Mouse (Mus musculus) lung, adult 18-20 months (tissue): ENCODE data around the gene Lrrc4c.

ENCODE experiments used
- DNase-seq, 2 experiments: peaks; one replicate each; pipeline ENCODE4 v3.0.0; 2022; ENCODE audit warnings: mixed read lengths in 2 of 2

Lrrc4c gene

GRCm38 (mm10) chr2:97299704-97300103 lies 981.7 kb downstream of the Lrrc4c start:
- DNase-seq = no peak

GRCm38 (mm10) chr2:97318008-97318407 lies 1000.0 kb downstream of the Lrrc4c start:
- no peak for DNase-seq

- DNase-seq = no peak
Observed at GRCm38 (mm10) chr2:97318536-97318935, 1000.6 kb downstream of the Lrrc4c start.

- no peak for DNase-seq
Observed at GRCm38 (mm10) chr2:97332084-97332682, 1014.2 kb downstream of the Lrrc4c start.

- no peak for DNase-seq
Observed at GRCm38 (mm10) chr2:97339627-97340026, 1021.7 kb downstream of the Lrrc4c start.

- DNase-seq = no peak
Observed at GRCm38 (mm10) chr2:97361235-97361634, 1043.3 kb downstream of the Lrrc4c start.

GRCm38 (mm10) chr2:97369978-97370377 lies 1052.0 kb downstream of the Lrrc4c start:
- no peak for DNase-seq

GRCm38 (mm10) chr2:97391437-97391836 lies 1073.5 kb downstream of the Lrrc4c start:
- DNase-seq = no peak

GRCm38 (mm10) chr2:97391876-97392275 lies 1073.9 kb downstream of the Lrrc4c start:
- no peak for DNase-seq

GRCm38 (mm10) chr2:97413066-97413465 lies 1095.1 kb downstream of the Lrrc4c start:
- no peak for DNase-seq

- DNase-seq = no peak
Observed at GRCm38 (mm10) chr2:97414416-97415362, 1096.7 kb downstream of the Lrrc4c start.

- DNase-seq = no peak
Observed at GRCm38 (mm10) chr2:97434140-97434539, 1116.2 kb downstream of the Lrrc4c start.

- no peak for DNase-seq
Observed at GRCm38 (mm10) chr2:97435616-97436015, 1117.6 kb downstream of the Lrrc4c start.

- no peak for DNase-seq
Observed at GRCm38 (mm10) chr2:97437767-97438166, 1119.8 kb downstream of the Lrrc4c start.

- DNase-seq = no peak
Observed at GRCm38 (mm10) chr2:97463573-97463972, 1145.6 kb downstream of the Lrrc4c start.

GRCm38 (mm10) chr2:97466243-97466793 lies 1148.3 kb downstream of the Lrrc4c start:
- peak; percentile 31 to 40 for DNase-seq

- no peak for DNase-seq
Observed at GRCm38 (mm10) chr2:97467031-97467549, 1149.1 kb downstream of the Lrrc4c start.

GRCm38 (mm10) chr2:97467664-97468063 lies 1149.7 kb downstream of the Lrrc4c start:
- DNase-seq = no peak

GRCm38 (mm10) chr2:97468372-97468771 lies 1150.4 kb downstream of the Lrrc4c start:
- no peak for DNase-seq

GRCm38 (mm10) chr2:97469396-97469795 lies 1151.4 kb downstream of the Lrrc4c start:
- DNase-seq = no peak

GRCm38 (mm10) chr2:97478175-97478924 lies 1160.4 kb downstream of the Lrrc4c start:
- no peak for DNase-seq

- peak in 1 of 2 experiments; percentile 5 for DNase-seq
Observed at GRCm38 (mm10) chr2:97478925-97479298, 1160.9 kb downstream of the Lrrc4c start.

- DNase-seq = no peak
Observed at GRCm38 (mm10) chr2:97484990-97485389, 1167.0 kb downstream of the Lrrc4c start.
